Mouse (Mus musculus) C3H10T1/2 (cell line): ENCODE data around the gene Susd3. TPM values are rescaled to one million over a fixed set of nuclear protein-coding genes. Genes with fewer than 3 reads are reported as not detected.

ENCODE experiments used
- polyA plus RNA-seq, 2 experiments: library from polyadenylated mRNA; unstranded; fragments of >200 nt; fragmentation: generic; extraction: Trizol; gene quantifications; one replicate each; pipeline ENCODE4 v1.2.1; 2012; ENCODE audit warnings: missing spikeins in 2 of 2

The Susd3 gene
- not detected for polyA plus RNA-seq

GRCm38 (mm10) chr13:49248467-49248862 lies at the start of gene Susd3:
Gene Susd3 (minus strand): TSS chr13:49248706.

DNA sequence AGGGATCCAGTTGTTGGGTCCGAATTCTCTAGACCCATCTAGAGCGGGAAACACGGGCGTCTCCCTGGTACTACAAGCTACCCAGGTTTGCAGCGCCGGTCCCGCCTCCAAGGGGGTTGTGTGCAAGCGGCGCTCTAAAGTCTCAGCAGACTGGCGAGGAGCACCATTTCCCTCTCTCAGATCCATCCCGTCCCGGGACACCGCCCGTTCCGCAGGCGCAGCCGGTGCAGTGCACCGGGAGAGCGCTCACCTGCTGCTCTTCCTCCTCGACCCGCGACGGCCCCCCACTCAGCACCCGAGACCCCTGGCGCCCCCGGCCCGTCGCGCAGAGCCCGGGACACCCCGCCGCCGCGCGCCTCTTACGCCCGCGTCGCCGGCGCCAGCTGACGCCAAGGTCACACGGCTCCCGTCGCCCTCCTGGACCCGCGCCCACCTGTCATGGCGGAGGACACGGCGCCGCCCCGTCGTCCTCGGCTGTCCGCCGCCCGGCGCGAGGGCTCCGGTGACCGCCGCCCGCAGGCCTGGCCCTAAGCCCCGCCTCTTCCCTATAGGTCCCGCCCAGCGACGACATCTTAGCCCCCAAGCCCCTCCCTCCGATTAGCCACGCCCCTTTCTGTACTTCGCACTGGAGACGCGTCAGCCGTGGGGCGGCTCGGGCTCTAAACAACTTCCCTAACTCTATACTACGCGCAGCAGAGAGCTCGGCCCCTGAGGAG lies 32.8 kb downstream of the Susd3 start, which contains the start of gene Card19:
Gene Card19, minus strand, starts transcription at position 534 of the 716 bp plus-strand sequence.

DNA sequence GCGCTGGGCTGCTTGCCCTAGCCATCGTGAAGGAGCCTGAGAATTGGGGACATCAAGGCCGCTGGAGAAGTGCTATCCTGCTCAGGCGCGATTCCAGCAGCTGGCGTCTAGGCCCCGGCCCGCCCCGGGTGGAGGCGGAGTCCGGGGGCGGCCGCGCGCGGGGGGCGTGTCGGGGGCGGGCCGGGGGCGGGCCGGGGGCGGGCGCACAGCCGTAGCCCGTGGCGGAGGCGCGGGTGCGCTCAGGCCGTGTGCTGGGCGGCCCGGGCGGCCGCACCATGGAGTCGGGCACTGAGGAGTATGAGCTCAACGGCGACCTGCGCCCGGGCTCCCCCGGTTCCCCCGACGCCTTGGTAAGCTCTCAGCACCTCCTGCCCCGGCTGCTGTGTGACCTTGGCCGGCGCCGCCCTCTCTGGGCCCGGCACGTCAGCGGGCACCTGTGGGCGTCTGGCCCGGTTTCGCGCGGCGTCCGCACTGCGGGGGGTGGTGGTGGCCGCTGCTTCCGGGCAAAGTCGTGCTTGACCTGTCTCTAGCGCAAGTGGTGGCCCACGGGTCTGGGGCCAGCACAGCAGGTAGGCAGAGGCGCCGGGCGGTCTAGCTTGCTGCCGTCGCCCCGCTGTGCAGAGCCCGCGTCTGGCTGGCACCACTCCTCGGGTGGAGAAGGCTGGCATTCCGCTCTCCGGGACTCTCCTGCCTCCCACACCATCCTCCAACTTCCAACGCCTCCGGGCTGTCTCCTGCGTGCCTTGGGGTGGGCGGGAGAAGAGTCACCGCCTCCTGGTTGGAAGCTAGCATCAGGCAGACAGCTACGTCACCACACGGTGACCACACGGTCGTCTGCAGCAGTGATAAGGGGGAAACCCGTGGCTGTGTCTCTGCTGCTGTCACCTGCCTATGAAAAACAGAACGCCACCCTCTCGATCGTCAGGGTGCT lies 61.0 kb downstream of the Susd3 start, which contains the start of gene Ninj1:
Gene Ninj1, plus strand, starts transcription at position 198 of the 931 bp plus-strand sequence.

Other genes starting within 250 kb of the Susd3 start
- under 1 TPM in 1 of 2 experiments, not detected in 1; 0.01 TPM for gene Wnk2, start 100.7 kb downstream of the Susd3 start, polyA plus RNA-seq
- 100 to 1,000 TPM in 1 of 2 experiments, 10 to 100 TPM in 1; 97.4 to 107 TPM for gene Ninj1, start 61.2 kb downstream of the Susd3 start, polyA plus RNA-seq
- 100 to 1,000 TPM in 1 of 2 experiments, 10 to 100 TPM in 1; 84.7 to 126 TPM for gene Card19, start 32.7 kb downstream of the Susd3 start, polyA plus RNA-seq
- gene Fgd3, start 71.6 kb upstream of the Susd3 start, polyA plus RNA-seq, result 1 to 10 TPM; 2.8 to 4.8 TPM
- gene Bicd2, start 92.9 kb upstream of the Susd3 start, polyA plus RNA-seq, result 10 to 100 TPM in 1 of 2 experiments, 1 to 10 TPM in 1; 3.5 to 18.4 TPM
- gene Ippk, start 172.5 kb upstream of the Susd3 start, polyA plus RNA-seq, result 1 to 10 TPM in 1 of 2 experiments, under 1 TPM in 1; 0.75 to 3.3 TPM
- under 1 TPM; 0.05 to 0.30 TPM for gene Tes3-ps, start 244.6 kb upstream of the Susd3 start, polyA plus RNA-seq